Mouse (Mus musculus): ENCODE measurements around the gene Rpsa. TPM values are rescaled to one million over a fixed set of nuclear protein-coding genes. Genes with fewer than 3 reads are reported as not detected.

The Rpsa gene
- polyA plus RNA-seq, 1 experiment = not detected

- peaks cover 8% of the 10 kb centered on the region for H3K4me1 ChIP-seq (ENCODE audit: control insufficient read depth, insufficient read depth, low read length)
- peak within 1 kb of the TSS; percentile 95 for H3K4me3 ChIP-seq (ENCODE audit: insufficient read depth, low read depth, low read length)
- H3K27ac ChIP-seq (ENCODE audit: insufficient read depth, low read depth, low read length) = peak within 1 kb of the TSS; percentile 90
- under 1% methylated on average over 62 of the region's 62 CpGs for WGBS
- peak; percentile 91 for TF ChIP-seq POLR2A (IDR thresholded peaks at IDR 0.05; ENCODE audit: insufficient read depth, low read depth, low read length)
- peak; percentile 52; the same call in 1 of the 2 replicates for TF ChIP-seq CTCF (IDR thresholded peaks at IDR 0.05; ENCODE audit: insufficient read depth, low read depth, low read length)
Observed at GRCm38 (mm10) chr9:120110211-120111018, 17.1 kb upstream of the Rpsa start, which contains the start of gene Slc25a38. Slc25a38 (plus strand) TSS chr9:120110374.

GRCm38 (mm10) chr9:120111156-120111945 lies 16.1 kb upstream of the Rpsa start:
- peak overlapping the region; percentile 95; the same call in 1 of the 2 replicates for H3K4me3 ChIP-seq (ENCODE audit: insufficient read depth, low read depth, low read length)
- 58% methylated on average over 15 of the region's 15 CpGs for WGBS
- TF ChIP-seq CTCF (IDR thresholded peaks at IDR 0.05; ENCODE audit: insufficient read depth, low read depth, low read length) (no peak), POLR2A (IDR thresholded peaks at IDR 0.05; ENCODE audit: insufficient read depth, low read depth, low read length) (no peak)

DNA sequence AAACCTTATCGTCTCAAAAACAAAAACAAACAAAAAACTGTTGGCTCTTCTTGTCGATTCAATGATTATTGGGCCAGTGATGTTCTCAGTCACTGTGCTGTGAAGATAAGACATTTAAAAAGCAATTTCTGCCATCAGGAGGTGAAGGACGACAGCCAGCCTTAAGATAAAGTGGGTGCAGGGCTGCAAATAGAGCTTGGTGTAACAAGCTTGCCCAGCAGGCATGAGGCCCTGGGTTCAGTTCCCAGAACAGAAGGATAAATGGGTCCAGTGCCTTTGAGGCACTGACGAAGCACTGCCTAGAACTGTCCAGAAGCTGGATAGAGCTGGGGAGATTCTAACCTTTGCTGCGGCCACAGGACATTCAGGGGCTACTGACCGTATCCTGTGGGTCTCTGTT lies 15.0 kb upstream of the Rpsa start:
- no peak overlapping the region for H3K4me3 ChIP-seq (ENCODE audit: insufficient read depth, low read depth, low read length)
- TF ChIP-seq POLR2A (IDR thresholded peaks at IDR 0.05; ENCODE audit: insufficient read depth, low read depth, low read length) = no peak
- TF ChIP-seq CTCF (IDR thresholded peaks at IDR 0.05; ENCODE audit: insufficient read depth, low read depth, low read length) = no peak
- peaks cover 11% of the 10 kb centered on the region for H3K4me1 ChIP-seq (ENCODE audit: control insufficient read depth, insufficient read depth, low read length)
- WGBS = 93% methylated on average over 6 of the region's 6 CpGs
- no peak overlapping the region for H3K27ac ChIP-seq (ENCODE audit: insufficient read depth, low read depth, low read length)

More at GRCm38 (mm10) chr9:120111156-120111945, 16.1 kb upstream of the Rpsa start:
- peaks cover 11% of the 10 kb centered on the region for H3K4me1 ChIP-seq (ENCODE audit: control insufficient read depth, insufficient read depth, low read length)
- H3K27ac ChIP-seq (ENCODE audit: insufficient read depth, low read depth, low read length) = peak overlapping the region; percentile 3; the same call in 1 of the 2 replicates

- WGBS = 98% methylated on average over 7 of the region's 7 CpGs
- TF ChIP-seq POLR2A (IDR thresholded peaks at IDR 0.05; ENCODE audit: insufficient read depth, low read depth, low read length) (no peak), CTCF (IDR thresholded peaks at IDR 0.05; ENCODE audit: insufficient read depth, low read depth, low read length) (no peak)
- Histone ChIP-seq H3K4me3 (ENCODE audit: insufficient read depth, low read depth, low read length) (no peak overlapping the region), H3K4me1 (ENCODE audit: control insufficient read depth, insufficient read depth, low read length) (peaks cover 11% of the 10 kb centered on the region), H3K27ac (ENCODE audit: insufficient read depth, low read depth, low read length) (no peak overlapping the region)
Observed at GRCm38 (mm10) chr9:120113456-120113855, 14.0 kb upstream of the Rpsa start.

- TF ChIP-seq CTCF (IDR thresholded peaks at IDR 0.05; ENCODE audit: insufficient read depth, low read depth, low read length) (no peak), POLR2A (IDR thresholded peaks at IDR 0.05; ENCODE audit: insufficient read depth, low read depth, low read length) (no peak)
- Histone ChIP-seq H3K4me1 (ENCODE audit: control insufficient read depth, insufficient read depth, low read length) (peaks cover 11% of the 10 kb centered on the region), H3K27ac (ENCODE audit: insufficient read depth, low read depth, low read length) (no peak overlapping the region), H3K4me3 (ENCODE audit: insufficient read depth, low read depth, low read length) (no peak overlapping the region)
- 77% methylated on average over 17 of the region's 17 CpGs for WGBS
Observed at GRCm38 (mm10) chr9:120114051-120114788, 13.3 kb upstream of the Rpsa start.

- no peak for TF ChIP-seq POLR2A (IDR thresholded peaks at IDR 0.05; ENCODE audit: insufficient read depth, low read depth, low read length)
- TF ChIP-seq CTCF (IDR thresholded peaks at IDR 0.05; ENCODE audit: insufficient read depth, low read depth, low read length) = no peak
- WGBS = 90% methylated on average over 2 of the region's 2 CpGs
- Histone ChIP-seq H3K4me3 (ENCODE audit: insufficient read depth, low read depth, low read length) (no peak overlapping the region), H3K4me1 (ENCODE audit: control insufficient read depth, insufficient read depth, low read length) (peaks cover 11% of the 10 kb centered on the region), H3K27ac (ENCODE audit: insufficient read depth, low read depth, low read length) (no peak overlapping the region)
Observed at GRCm38 (mm10) chr9:120114789-120115151, 12.7 kb upstream of the Rpsa start.

DNA sequence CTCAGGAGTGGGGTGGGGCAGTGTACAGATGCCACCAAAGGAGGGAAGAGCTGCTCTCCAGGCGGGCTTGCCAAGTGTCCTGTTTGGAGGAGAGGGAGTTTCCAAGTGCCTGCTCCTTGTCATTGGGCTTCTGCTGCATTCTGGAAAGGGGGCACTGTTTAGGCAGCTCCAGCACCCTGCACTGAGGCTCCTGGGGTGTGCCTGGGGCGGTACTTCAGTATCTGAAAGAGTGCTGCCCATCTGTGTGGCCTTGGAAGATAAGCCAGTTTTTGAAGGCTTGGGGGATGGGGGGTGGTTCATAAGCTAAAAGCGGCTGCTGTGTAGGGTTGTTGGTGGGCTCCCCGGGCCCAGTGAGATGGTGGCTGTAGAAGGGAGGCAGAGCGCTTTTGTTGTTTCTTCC lies 11.9 kb upstream of the Rpsa start:
- TF ChIP-seq CTCF (IDR thresholded peaks at IDR 0.05; ENCODE audit: insufficient read depth, low read depth, low read length) = no peak
- TF ChIP-seq POLR2A (IDR thresholded peaks at IDR 0.05; ENCODE audit: insufficient read depth, low read depth, low read length) = no peak
- Histone ChIP-seq H3K4me1 (ENCODE audit: control insufficient read depth, insufficient read depth, low read length) (peaks cover 11% of the 10 kb centered on the region), H3K27ac (ENCODE audit: insufficient read depth, low read depth, low read length) (no peak overlapping the region), H3K4me3 (ENCODE audit: insufficient read depth, low read depth, low read length) (no peak overlapping the region)
- 85% methylated on average over 5 of the region's 5 CpGs for WGBS

DNA sequence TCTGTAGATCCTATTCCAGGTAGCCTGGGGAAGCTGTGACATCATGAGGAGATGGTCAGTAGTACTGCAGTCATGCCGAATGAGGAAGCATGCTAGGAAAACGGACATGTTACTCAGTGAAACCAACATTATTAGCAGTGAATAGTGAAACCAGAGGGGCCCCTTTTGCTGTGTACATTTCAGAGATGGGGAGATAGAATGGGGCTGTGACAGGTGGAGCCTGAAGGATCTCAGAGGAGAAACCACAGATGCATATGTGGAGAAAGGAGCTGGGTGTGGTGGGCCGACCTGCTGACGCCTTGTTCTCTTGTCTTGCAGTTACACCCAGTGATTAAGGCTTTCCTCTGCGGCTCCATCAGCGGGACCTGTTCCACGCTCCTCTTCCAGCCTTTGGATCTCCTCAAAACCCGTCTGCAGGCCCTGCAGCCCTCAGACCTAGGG lies 11.3 kb upstream of the Rpsa start:
- 72% methylated on average over 8 of the region's 8 CpGs for WGBS
- no peak overlapping the region for H3K27ac ChIP-seq (ENCODE audit: insufficient read depth, low read depth, low read length)
- TF ChIP-seq POLR2A (IDR thresholded peaks at IDR 0.05; ENCODE audit: insufficient read depth, low read depth, low read length) (no peak), CTCF (IDR thresholded peaks at IDR 0.05; ENCODE audit: insufficient read depth, low read depth, low read length) (no peak)
- H3K4me1 ChIP-seq (ENCODE audit: control insufficient read depth, insufficient read depth, low read length) = peaks cover 10% of the 10 kb centered on the region
- H3K4me3 ChIP-seq (ENCODE audit: insufficient read depth, low read depth, low read length) = no peak overlapping the region

Data from olfactory bulb, adult 2 months (tissue).